Mouse (Mus musculus) limb, embryonic 10.5 days (tissue): ENCODE data around the gene Fnbp1. TPM values are rescaled to one million over a fixed set of nuclear protein-coding genes. Genes with fewer than 3 reads are reported as not detected.

Experiments used
- DNase-seq: peaks from one replicate; pipeline ENCODE4 v3.0.0-alpha.2; 2017; ENCODE audit warnings: low spot score
- H3K27ac ChIP-seq: fragments of 300-500 bp; sonication (generic); 2 replicates; pipeline ENCODE4 v1.5.1; 2016; ENCODE audit warnings: mild to moderate bottlenecking
- H3K27me3 ChIP-seq: fragments of 300-500 bp; sonication (generic); 2 replicates; pipeline ENCODE4 v1.6.1; 2016; ENCODE audit warnings: low read depth, mild to moderate bottlenecking; ENCODE audit not compliant: poor library complexity, severe bottlenecking
- H3K36me3 ChIP-seq: fragments of 300-500 bp; sonication (generic); 2 replicates; pipeline ENCODE4 v1.6.1; 2016; ENCODE audit warnings: mild to moderate bottlenecking, moderate library complexity
- H3K4me1 ChIP-seq: fragments of 300-500 bp; sonication (generic); 2 replicates; pipeline ENCODE4 v1.6.1; 2016
- H3K4me3 ChIP-seq: fragments of 300-500 bp; sonication (generic); 2 replicates; pipeline ENCODE4 v1.5.1; 2016; ENCODE audit warnings: mild to moderate bottlenecking, moderate library complexity
- H3K9me3 ChIP-seq: fragments of 300-500 bp; sonication (generic); replicated peaks from 2 replicates; pipeline ENCODE4 v1.6.1; 2016; ENCODE audit warnings: mild to moderate bottlenecking
- WGBS: fragments of 180-500 bp; shearing (Covaris S2); methylation state at CpG from one replicate; pipeline ENCODE4 v1.1.7; 2016; 5-methylcytosine and 5-hydroxymethylcytosine counted together
- polyA plus RNA-seq: library from polyadenylated mRNA; unstranded; fragments of >200 nt; fragmentation: Nextera tagmentation; extraction: Ambion mirVana; gene quantifications from 2 replicates; pipeline ENCODE4 v1.2.1, GENCODE M21; 2016

Gene Fnbp1
- polyA plus RNA-seq, 1 experiment from 2014 or later: 14.6 TPM

DNA sequence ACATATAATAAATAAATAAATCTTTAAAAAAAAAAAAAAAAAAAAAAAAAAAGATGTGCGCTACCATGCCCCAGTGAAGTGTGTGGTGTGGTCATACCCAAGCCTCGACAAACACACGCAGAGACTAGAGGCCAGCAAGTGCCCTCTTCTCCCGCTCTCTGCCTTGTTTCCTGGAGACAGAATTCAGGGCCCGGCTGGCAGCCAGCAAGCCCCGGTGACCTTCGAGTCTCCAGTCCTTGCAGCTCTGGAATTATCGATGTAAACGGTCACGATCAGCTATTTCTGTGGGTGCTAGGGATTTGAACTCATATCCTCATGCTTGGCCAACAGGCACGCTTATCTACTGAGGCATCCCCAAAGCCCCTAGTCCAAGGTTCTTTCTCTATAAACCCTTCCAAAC is 43.2 kb downstream of the Fnbp1 start:
- Histone ChIP-seq H3K4me3 (no peak overlapping the region), H3K27me3 (no peaks in the 10 kb centered on the region), H3K27ac (no peak overlapping the region), H3K9me3 (no peaks in the 10 kb centered on the region), H3K36me3 (peaks cover 16% of the 10 kb centered on the region), H3K4me1 (peaks cover 7% of the 10 kb centered on the region; the same call in 1 of the 2 replicates)
- WGBS: 97% methylated on average over 11 of the region's 11 CpGs
- no peak for DNase-seq

DNA sequence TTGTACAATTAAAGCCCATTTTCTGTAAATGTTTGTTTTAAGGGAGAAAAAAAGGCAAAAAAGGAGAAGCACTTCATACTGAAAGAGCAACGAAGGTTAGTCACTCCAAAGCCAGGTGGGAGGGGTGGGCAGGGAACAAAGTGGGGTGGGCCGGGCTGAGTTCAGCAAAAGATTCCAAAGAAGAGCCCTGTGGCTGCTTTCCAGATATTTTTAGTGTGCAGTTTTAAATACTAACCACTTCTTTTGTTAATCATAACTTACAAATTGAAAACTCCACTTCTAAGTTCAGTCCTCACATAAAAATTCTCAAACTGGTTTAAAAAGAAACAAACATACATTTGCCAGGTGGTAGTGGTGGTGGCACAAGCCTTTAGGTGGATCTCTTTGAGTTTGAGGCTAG is 44.5 kb downstream of the Fnbp1 start:
- peaks cover 7% of the 10 kb centered on the region; the same call in 1 of the 2 replicates for H3K4me1 ChIP-seq
- no peak overlapping the region for H3K27ac ChIP-seq
- peaks cover 16% of the 10 kb centered on the region for H3K36me3 ChIP-seq
- H3K9me3 ChIP-seq: no peaks in the 10 kb centered on the region
- no peak overlapping the region for H3K4me3 ChIP-seq
- no peak for DNase-seq
- H3K27me3 ChIP-seq: no peaks in the 10 kb centered on the region
- WGBS: 85% methylated on average over 2 of the region's 2 CpGs

DNA sequence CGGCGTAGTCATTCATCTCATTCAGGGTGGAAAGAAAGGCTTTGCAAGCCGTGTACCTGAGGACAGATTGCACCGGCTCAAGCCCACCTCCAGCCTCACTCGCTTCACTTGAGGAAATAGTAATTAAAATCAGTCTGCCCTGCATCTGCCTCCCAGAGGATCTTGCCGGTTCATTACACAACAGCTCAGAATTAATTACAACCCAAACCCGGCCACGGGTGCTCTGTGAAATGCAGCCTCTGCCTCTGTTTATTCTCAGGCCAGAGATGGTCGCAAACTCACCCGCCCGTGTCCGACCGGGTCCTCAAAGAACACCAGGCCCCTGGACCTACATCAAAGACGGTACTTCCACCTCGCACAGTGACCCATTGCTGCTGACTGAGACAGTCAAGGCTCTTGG is 45.7 kb downstream of the Fnbp1 start:
- H3K4me1 ChIP-seq: peaks cover 7% of the 10 kb centered on the region; the same call in 1 of the 2 replicates
- H3K4me3 ChIP-seq: no peak overlapping the region
- no peaks in the 10 kb centered on the region for H3K9me3 ChIP-seq
- H3K27ac ChIP-seq: no peak overlapping the region
- 79% methylated on average over 15 of the region's 15 CpGs for WGBS
- H3K36me3 ChIP-seq: peaks cover 16% of the 10 kb centered on the region
- no peak for DNase-seq
- no peaks in the 10 kb centered on the region for H3K27me3 ChIP-seq

DNA sequence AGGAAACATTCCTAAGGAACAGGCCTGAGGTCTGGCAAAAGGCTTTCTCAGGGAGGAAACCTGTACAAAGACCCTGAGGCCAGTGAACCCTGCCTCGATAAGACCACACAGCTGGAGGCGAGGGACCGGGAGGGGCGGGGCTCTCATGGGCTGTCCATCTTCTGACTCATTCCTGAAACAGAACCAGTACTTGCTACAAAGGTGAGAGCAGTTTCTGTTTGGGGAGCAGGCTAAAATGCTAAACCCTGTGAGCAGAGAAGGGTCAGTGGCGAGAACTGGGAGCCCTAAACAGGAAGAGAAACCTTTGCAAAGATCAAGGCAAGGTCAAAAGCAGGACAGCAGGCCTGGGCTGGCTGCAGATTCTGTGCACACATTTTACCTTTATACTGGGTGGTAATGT is 47.2 kb downstream of the Fnbp1 start:
- Histone ChIP-seq H3K9me3 (no peaks in the 10 kb centered on the region), H3K4me1 (peaks cover 14% of the 10 kb centered on the region), H3K36me3 (peaks cover 7% of the 10 kb centered on the region; the same call in 1 of the 2 replicates), H3K27ac (no peak overlapping the region), H3K4me3 (no peak overlapping the region), H3K27me3 (no peaks in the 10 kb centered on the region)
- 63% methylated on average over 5 of the region's 5 CpGs for WGBS
- DNase-seq: no peak

DNA sequence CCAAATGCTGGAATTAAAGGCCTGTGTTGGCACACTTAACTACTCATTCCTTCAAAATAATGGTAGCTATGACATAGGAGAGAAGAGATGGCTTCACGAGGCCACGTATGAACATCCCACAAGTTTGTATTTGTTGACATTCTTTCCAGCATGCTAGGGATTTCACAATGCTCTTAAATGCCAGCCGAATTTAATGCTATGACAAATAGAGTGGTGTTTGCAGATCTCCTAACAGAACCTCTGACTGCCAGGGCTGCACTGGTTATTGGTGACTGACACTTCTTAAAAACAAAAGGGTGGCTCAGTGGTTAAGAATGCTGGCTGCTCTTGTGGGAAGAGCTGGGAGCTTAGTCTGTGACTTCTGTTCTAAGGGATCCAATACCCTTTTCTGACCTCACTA is 48.9 kb downstream of the Fnbp1 start:
- Histone ChIP-seq H3K27ac (no peak overlapping the region), H3K36me3 (peaks cover 7% of the 10 kb centered on the region; the same call in 1 of the 2 replicates), H3K4me1 (peaks cover 29% of the 10 kb centered on the region), H3K4me3 (no peak overlapping the region), H3K27me3 (no peaks in the 10 kb centered on the region), H3K9me3 (no peaks in the 10 kb centered on the region)
- DNase-seq: no peak
- 94% methylated on average over 3 of the region's 3 CpGs for WGBS

DNA sequence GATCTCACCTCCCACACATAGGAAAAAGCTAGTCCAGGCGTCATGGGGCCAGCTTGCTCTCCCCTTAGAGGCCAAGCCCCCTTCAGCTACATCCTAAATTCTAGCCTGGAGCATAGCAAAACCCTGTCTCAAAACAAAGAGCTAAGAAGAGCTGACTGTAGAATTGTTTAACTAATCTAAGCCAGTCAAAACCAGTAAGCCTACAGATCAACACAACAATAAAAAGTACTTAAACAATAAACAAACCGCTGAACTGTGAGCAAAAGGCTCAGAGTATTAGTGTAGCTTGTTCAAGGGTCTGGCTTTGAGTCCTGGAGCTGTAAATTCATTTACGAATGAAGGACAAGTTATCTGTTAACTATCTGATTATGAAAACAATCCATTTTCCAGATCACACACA is 50.6 kb downstream of the Fnbp1 start:
- H3K4me3 ChIP-seq: no peak overlapping the region
- 53% methylated on average over 3 of the region's 3 CpGs for WGBS
- no peaks in the 10 kb centered on the region for H3K9me3 ChIP-seq
- no peaks in the 10 kb centered on the region for H3K27me3 ChIP-seq
- peaks cover 45% of the 10 kb centered on the region for H3K4me1 ChIP-seq
- H3K27ac ChIP-seq: no peak overlapping the region
- H3K36me3 ChIP-seq: peaks cover 7% of the 10 kb centered on the region; the same call in 1 of the 2 replicates
- DNase-seq: no peak

DNA sequence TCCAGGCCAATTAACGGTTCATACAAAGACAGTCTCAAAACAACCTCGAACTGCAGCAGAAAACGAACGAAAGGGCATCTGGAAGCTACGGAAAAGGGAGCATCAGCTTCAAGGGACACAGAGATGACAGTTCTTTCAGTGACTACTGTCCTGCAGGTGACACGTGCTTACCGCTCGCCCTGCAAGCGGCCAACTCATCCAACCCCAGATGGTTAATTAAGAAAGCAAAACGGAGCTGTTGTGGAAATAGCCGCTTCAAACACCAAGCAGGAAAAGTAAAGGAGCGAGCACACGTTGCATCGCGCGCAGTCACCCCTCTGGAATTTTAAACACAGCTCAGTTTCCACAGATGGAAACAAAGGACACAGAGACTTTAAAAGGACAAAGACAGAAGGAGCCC is 52.2 kb downstream of the Fnbp1 start:
- H3K36me3 ChIP-seq: peaks cover 7% of the 10 kb centered on the region; the same call in 1 of the 2 replicates
- no peak for DNase-seq
- H3K27me3 ChIP-seq: no peaks in the 10 kb centered on the region
- no peak overlapping the region for H3K4me3 ChIP-seq
- H3K9me3 ChIP-seq: no peaks in the 10 kb centered on the region
- peaks cover 44% of the 10 kb centered on the region for H3K4me1 ChIP-seq
- peak overlapping the region; percentile 56; the same call in 1 of the 2 replicates for H3K27ac ChIP-seq
- WGBS: 82% methylated on average over 16 of the region's 16 CpGs

DNA sequence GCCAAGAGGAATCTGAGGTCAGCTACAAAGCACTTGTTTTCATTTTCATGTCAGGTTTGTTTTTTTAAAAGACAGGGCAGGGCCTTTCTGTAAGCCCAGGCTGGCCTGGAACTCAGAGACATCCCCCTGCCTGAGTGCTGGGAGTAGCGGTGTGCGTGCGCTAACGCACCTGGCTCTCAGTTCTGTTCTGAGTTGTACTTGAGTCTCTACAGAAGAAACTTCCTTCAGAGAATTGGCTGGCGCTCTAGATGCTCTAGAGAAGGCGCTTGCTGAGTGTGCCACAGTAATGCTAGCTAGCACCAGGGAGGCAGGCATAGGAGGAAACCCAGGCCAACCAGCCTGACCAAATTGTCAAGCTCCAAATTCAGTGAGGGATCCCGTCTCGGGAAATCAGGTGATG is 52.9 kb downstream of the Fnbp1 start:
- Histone ChIP-seq H3K27ac (peak overlapping the region; percentile 56), H3K4me3 (no peak overlapping the region), H3K9me3 (no peaks in the 10 kb centered on the region), H3K4me1 (peaks cover 40% of the 10 kb centered on the region), H3K27me3 (no peaks in the 10 kb centered on the region), H3K36me3 (peaks cover 13% of the 10 kb centered on the region)
- DNase-seq: no peak
- 85% methylated on average over 8 of the region's 8 CpGs for WGBS

DNA sequence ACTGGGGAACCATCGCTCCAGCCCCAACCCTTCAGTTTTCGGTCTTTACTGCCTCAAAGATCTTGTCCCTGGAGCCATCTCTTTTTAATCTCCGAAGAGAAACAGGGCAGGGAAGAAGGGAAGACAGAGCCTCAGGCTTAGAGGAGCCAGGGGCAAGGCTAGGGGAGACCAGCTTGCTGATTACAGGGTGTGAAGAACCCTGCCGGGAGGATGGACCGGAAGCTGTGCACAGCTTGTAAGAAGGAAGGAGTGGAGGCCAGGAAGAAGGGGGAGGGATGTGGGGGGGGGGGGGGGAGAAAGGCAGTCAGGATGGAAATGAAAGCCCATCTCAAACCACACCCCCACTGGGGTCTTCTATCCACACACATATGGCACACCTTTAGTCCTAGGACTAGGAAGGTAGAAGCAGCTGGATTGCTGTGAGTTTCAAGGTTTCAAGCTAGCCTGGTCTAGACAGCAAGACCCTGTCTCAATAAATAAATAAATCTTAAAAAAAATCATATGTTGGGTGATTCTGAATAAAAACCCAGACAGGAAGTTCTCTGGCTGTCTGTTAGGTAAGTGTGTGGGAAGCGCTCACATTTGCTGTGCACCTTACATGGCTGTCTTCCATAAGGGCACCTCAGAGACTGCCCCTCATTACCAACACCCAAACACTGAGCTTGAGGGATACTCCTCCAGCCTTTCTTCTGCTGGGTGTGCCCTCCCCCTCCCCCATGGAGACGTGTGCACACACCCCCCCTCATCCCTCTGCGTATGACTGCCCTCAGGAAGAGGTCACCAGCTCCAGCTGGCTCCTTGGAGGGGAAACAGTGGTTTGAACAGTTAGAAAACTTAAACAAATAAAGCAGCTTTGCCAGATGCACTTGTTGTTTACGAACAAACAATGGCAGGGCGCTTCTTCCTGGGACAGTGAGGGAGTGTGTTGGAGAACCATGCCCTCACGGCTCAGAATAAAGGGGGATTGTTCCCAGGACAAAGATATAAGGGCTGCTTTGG is 53.8 kb downstream of the Fnbp1 start:
- 27% methylated on average over 11 of the region's 11 CpGs for WGBS
- no peaks in the 10 kb centered on the region for H3K27me3 ChIP-seq
- DNase-seq: peak; percentile 48
- H3K9me3 ChIP-seq: no peaks in the 10 kb centered on the region
- no peak overlapping the region for H3K4me3 ChIP-seq
- H3K27ac ChIP-seq: peak overlapping the region; percentile 72
- peaks cover 20% of the 10 kb centered on the region for H3K36me3 ChIP-seq
- peaks cover 40% of the 10 kb centered on the region for H3K4me1 ChIP-seq

DNA sequence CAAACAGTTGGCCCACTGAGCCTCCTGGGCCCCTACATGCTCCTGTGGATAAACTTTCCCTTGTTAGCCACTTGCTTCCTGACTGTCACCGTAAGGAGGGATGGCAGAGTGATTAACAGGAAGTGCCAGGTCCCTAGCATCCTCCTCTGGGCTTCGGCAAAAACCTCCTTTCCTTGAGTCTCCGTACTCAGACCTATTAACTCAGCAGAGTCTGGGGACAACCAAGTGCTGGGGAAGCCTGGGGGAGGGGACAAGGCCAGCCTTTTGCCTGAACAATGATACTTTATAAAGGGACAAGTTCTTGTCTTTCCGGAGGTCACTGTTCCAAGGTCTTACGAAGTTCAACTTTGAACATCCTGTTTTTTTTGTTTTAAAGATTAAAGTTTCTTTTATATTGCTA is 54.7 kb downstream of the Fnbp1 start:
- Histone ChIP-seq H3K36me3 (peaks cover 27% of the 10 kb centered on the region), H3K9me3 (no peaks in the 10 kb centered on the region), H3K4me1 (peaks cover 40% of the 10 kb centered on the region), H3K4me3 (no peak overlapping the region), H3K27me3 (no peaks in the 10 kb centered on the region), H3K27ac (peak overlapping the region; percentile 72; the same call in 1 of the 2 replicates)
- no peak for DNase-seq
- 33% methylated on average over 5 of the region's 5 CpGs for WGBS

DNA sequence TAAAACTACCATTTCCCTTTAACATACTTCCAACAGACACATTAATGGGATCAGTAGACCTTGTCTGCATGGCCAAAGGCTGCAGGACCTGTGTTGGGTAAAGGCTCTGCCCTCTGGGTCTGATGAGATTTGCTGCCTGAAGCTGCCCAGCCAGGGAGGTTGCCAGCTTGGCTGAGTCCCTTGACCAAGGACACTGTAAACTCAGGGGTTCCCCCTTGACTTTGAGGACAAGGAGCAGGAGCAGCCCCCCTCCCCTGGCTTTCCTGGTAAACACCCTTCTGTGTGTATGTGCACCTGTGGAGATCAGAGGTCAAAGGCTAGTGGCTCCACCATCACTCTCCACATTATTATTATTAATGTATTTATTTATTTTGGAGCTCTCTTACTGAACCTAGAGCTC is 55.3 kb downstream of the Fnbp1 start:
- Histone ChIP-seq H3K4me1 (peaks cover 40% of the 10 kb centered on the region), H3K9me3 (no peaks in the 10 kb centered on the region), H3K27ac (peak overlapping the region; percentile 69; the same call in 1 of the 2 replicates), H3K4me3 (no peak overlapping the region), H3K36me3 (peaks cover 27% of the 10 kb centered on the region), H3K27me3 (no peaks in the 10 kb centered on the region)
- DNase-seq: no peak

DNA sequence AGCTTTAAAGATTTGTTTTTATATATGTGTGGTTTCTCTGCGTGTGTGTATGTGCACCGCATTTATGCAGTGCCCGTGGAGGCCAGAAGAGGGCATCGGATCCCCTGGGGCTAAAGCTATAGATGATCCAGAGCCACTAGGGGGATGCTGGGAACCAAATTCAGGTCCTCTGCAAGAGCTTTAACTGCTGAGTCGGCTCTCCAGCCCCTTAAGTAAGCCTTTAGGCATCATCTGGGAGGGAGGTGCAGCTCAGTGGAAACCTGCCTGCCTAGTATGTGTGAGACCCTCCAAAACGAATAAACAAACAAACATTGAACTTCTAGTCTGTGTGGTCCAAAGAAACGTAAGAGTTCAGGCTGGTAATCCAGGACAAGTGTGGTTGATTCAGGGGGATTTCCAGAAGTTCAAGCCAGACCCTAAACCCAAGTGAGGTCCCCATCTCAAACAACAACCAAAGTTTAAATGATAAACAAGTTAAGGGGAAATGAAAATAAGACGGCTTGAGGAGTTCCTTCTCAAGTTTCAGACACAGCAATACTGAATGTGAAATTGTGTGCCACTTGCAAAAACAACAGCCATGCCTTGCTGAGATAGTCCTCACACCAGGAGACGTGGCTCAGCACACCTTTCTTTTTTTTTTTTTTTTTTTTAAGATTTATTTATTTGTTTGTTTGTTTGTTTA is 57.5 kb downstream of the Fnbp1 start:
- Histone ChIP-seq H3K4me3 (no peak overlapping the region), H3K27ac (no peak overlapping the region), H3K36me3 (peaks cover 28% of the 10 kb centered on the region), H3K4me1 (peaks cover 31% of the 10 kb centered on the region), H3K27me3 (no peaks in the 10 kb centered on the region), H3K9me3 (no peaks in the 10 kb centered on the region)
- no peak for DNase-seq
- 95% methylated on average over 9 of the region's 9 CpGs for WGBS

DNA sequence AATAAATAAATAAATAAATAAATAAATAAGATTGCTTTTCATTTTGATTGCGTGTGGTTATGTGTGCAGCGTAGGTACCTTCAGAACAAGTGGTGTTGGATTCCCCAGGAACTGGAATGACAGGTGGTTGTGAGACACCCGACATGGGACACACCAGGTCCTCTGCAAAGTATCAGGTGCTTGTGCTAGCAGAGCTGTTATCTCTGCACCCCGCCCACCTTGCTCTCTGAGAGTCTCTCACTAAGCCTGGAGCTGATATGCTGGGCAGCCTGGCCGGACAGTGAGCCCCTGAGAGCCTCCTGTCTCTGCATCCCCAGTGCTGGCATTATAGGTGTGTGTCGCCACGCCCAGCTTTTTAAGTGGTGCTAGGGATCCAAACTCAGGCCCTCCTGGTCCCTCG is 58.4 kb downstream of the Fnbp1 start:
- Histone ChIP-seq H3K27me3 (no peaks in the 10 kb centered on the region), H3K4me1 (peaks cover 22% of the 10 kb centered on the region), H3K9me3 (no peaks in the 10 kb centered on the region), H3K4me3 (no peak overlapping the region), H3K27ac (no peak overlapping the region), H3K36me3 (peaks cover 35% of the 10 kb centered on the region)
- no peak for DNase-seq
- WGBS: 96% methylated on average over 8 of the region's 8 CpGs
